Mouse (Mus musculus) retina, postnatal 1 day (tissue): Measurements from ENCODE around the gene Il18r1.

Experiments
- DNase-seq: peaks from one replicate; pipeline ENCODE4 v3.0.0-alpha.2; 2012

The Il18r1 gene

DNA sequence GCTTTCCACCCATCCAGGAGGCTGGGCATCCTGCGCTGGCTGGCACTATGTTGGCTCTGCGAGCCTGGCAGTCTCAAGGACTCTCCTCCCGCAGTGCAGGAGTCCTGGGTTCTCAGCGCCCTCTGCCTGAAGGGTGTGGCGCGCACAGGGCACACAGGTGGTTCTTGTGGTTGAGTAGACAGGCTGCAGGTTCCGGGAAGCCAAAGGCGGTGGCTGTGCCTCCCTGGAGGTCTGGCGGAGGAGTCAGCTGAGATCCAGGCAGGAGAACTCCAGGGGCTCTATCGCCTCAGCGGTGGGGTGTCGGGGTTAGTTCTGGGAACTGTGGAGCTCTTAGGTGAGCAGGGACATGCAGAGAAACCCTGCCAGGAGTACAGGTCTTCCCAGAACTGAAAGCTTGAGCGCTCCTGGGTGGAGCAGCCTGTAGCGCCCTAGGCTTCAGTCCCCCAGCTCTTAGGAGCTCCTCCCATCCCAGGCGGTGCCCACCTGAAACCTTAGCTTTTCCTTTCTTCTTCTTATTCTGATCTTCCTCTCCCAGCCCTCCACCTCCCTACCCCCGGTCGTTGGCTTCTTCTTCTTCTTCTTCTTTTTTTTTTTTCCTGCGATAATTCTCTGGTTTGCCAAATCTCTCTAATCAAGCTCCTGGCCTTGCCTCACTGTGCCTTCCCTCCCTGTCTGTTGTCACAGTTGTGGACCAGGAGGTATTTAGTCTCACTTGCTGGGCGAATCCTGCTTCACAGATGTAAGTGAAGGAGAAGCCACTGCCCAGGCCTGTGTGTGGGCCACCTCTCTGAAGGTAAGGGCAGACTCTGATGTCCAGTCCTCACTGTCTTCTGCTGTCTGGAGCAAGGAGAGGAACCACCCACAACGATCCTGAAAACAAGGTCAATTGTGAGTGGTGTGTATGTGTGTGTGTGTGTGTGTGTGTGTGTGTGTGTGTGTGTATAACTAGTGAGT lies at the start of gene Il18r1:
Il18r1 (plus strand) TSS at position 76 of the 954 bp plus-strand sequence.
- DNase-seq, result no peak

DNA sequence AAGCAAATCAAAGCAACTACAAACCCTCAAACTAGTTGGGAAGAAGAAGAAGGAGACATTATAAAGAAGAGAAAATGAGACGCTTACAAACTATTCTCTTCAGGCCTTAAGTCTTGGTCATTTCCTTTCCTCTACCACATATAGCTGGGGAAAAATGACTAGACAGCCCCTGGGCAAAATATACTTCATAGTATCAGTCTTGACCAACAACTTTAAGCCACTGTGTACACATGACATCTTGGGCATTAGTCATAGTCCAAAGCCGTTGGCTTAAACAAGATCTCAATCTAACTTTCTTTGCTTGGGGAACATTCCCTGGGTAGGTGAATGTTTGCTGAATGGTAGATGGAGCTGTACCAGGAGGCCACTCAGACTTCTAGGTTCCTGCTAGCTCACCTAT lies 48.3 kb upstream of the Il18r1 start:
- no peak for DNase-seq

DNA sequence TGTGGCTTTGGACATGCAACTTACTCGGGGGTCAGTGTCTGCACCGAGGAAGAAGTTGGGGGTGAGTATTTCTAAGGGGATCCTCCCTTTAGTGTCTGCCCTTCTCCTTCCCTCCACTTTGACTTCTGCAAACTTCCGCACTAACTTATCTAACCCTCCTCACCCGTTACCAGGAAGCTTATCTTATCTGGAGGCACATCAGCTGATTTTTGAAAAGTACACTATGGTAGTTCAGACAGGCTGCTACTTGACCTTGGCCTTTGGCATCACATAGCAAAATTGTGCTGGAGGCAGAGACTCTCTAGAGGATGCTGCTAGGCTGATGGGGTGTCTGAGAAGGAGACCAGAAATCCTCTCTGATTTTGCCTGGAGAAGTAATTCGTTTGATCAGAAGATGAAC lies 46.8 kb upstream of the Il18r1 start:
- no peak for DNase-seq

DNA sequence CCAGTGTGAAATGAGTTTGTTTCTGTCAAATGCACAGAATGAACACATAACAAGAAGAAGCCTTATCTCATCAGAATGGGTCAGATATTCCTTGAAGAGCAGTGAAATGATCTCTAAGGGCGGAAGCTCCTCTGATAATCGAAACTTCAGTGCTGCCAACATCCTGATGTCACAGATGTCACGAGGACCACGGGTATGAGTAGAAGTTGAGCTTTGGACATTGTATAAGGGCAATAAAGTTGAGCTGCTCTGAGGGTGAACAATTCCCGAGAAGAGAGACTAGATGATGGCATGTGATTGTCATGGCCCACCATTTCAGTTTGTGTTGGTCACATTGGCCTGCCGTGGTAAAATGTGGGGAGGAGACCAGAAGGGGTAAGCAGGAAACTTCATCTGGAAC lies 41.5 kb upstream of the Il18r1 start:
- no peak for DNase-seq

DNA sequence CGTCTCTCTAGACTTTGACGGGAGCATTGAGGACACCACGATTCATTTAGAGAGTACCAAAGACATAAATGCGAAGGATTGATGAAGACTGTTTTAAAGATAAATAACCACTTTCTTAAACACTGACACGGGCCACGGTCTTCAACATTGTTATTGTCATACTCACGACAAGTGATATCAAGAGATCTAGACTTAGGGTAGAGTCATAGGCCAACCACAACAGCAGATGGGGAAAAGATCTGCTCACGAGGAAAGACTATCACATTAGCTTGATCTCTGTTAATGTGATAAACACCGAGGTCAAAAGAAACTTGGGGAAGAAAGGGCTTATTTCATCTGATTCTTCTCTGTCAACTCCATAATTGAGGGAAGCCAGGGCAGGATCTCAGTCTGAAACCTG lies 38.1 kb upstream of the Il18r1 start:
- no peak for DNase-seq

DNA sequence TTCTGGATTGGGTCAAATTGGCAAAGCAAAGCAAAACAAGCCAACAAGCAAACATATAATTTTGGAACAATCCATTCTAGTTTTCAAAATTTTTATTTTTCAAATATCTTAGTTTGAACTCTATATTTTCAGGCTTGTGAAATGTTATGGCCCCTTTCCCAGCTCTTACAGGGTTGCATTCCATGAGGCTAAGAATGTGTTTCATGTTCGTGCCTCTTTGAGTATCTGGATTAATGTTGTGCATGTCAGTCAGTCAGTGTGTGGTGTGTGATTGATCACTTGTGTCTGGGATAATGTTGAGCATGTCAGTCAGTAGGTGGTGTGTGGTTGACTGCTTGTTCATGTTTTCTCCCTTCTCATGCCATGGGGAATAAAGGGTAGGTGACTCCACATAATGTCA lies 37.5 kb upstream of the Il18r1 start:
- no peak for DNase-seq

DNA sequence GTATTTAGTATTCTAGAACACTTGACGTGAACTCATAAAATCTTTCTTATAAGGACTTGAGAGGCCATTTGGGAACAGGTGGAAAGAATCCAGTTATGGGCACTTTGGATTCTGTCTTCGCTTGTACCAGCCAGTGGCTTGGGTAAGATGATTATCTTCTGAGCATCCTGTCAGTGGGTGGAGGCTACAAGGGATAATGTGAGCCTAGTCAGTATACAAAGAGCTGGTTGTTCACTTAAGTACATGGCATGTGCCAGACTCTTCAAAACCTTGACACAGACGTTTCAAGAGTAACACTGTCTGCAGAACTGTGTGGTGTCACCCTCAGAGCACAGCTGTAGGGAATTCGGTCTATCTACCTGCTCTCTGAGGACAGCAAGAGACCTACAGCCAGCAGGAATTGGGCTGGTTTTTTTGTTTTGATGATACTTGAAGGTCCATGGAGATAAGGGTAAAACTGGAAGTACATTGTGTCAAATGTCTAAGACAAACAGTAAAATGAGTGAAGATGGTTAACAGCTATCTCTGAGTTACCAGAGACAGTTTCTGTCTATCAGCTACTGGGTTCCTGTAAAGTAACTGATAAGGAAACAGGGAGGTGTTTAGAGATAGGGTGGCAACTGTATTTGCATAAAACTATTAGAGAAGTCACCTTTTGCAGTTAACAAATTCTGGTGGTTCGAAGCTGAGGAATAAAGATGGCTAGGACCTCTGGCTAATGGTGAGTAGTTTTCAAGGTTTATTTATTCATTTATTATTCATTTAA lies 36.3 kb upstream of the Il18r1 start, which contains the start of gene Il1rl1:
Il1rl1 (plus strand) TSS at position 661 of the 766 bp plus-strand sequence.
- DNase-seq, result no peak

DNA sequence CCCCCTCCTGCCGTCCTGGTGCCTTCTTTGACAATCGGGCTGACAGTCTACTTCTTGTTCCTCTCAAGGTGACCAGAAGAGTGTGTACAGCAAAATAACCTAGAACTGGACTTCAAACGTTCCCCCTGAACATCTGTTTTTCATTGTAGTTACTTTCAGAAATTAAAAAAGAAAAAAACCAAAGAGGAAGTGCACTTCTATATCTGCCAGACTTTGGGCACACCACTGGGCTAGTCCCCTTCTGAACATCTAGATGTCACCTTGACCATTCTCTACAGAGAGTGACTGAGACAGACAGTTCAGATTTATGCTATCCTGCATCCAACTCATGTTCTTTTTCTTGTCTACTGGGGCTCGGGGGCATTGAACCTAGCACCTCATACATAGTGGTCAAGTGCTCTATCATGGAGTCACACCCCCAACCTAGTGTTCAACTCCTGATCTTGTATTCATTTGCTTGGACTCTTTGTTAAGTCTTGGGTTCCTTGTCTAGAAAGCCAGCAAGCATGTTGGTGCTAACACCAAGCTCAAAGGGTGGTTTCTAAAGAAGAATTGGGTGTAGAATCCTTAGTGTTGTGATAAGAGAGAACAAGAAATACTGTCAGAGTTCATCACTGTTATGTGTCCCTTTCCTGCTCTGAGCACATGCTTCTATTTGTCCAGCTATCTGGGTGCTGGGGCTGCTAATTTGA lies 35.1 kb upstream of the Il18r1 start:
- no peak for DNase-seq

DNA sequence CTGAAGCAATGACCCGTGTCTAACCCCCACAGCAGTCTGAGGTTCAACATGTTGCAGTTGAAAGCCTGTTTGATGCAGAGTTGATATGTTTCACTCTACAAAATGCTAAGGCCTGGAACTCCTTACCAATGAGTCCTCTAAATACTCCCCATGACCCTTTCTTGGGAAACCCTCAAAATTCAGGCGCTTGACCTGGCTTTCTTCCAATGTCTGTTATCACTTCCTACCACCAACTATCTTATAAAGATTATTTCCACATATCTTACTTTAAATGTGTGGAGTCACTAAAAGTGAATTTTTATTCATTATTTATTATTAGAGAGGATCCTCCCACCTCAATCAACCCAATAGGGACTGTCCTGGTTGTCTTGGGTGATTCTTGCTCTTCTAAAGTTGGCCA lies 33.2 kb upstream of the Il18r1 start:
- DNase-seq, result no peak

DNA sequence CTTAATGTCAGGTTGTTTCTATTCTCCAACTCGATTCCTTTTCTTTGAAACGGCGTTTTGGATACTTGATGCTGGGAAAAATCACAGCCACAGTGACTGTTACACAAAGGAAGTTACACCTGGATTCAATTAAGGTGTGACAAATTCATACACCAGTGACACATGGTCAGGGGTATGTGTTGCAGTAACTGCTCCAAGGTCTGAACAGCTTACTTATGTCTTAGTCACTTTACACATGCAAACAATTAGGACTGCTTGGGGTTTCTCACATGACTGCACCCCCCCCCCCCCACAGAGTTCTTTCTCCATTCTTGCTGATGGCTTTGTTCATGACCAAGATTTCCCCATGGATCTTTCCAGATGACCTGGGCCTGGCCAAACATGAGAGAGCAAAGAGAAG lies 29.4 kb upstream of the Il18r1 start:
- DNase-seq, result no peak

DNA sequence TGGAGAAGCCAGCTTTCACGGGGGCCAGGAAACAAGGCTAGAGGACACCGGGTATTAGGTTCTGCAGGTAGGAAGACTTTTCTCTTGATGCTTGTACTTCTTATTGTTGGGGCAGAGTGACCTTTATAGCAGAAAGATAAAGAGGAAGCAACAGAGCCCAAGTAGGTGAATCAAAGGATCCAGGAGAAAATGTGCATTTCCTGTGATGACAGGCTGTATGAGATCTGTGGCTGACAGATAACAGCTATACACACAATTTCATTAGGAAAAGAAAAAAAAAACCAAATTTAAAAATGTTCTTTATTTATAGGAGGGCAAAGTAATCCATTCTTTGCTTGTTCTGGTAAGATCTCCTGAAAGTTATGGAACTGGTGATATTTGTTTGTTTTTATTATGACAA lies 28.0 kb upstream of the Il18r1 start:
- no peak for DNase-seq

DNA sequence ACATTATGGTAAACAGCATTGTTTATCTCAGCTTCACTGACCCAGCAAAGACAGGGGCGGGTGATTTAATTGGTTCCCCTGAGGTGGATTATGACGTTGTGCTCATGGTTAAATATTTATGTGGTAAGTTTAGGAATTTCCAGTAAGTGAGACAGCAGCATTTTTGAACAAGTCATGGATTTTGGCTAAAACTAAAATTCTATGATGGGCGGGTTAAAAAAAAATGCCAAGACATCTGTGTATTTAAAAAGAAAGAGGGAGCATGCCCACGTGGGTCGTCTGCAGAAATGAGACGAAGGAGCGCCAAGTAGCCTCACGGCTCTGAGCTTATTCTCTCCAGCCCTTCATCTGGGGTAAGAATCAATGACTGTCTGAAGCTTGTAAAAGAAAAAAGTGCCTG lies 25.8 kb upstream of the Il18r1 start:
- DNase-seq, result no peak

DNA sequence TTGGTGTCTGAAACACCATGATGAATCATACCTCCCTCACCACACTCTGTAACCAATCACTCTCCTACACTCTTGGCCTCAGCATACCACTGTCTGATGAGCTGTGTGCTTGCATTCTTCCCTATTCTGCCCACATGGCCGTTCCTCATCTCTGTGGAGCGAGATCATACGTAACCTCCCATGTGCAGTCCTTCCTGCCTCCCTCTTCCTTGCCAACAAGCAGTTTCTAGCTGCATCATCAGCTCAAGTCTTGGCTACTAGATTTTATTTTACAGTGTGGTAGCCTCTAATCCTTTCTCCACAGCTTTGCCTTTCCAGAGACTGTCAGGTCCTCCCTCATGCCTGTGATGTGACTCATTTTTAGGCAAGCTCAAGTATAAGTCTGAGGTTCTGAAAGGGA lies 20.6 kb upstream of the Il18r1 start:
- DNase-seq, result no peak

DNA sequence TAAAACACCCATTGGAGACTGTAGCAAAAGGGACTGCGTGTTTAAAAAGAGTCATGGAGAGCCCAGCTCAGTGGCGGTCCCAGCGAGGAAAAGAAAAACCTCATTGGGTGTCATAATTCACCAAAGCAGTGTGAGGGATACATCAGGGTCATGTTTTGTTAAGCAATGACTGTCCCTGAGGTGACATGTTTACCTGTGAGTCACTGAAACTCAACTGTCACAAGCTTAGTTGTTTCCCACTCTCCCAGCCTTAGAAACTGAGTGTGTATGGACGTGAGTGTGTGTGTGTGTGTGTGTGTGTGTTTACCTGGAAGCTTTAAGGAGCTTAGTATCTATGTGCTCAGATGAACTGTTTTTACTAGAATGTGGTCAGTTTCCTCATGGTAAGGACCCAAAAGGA lies 2.0 kb downstream of the Il18r1 start:
- no peak for DNase-seq

DNA sequence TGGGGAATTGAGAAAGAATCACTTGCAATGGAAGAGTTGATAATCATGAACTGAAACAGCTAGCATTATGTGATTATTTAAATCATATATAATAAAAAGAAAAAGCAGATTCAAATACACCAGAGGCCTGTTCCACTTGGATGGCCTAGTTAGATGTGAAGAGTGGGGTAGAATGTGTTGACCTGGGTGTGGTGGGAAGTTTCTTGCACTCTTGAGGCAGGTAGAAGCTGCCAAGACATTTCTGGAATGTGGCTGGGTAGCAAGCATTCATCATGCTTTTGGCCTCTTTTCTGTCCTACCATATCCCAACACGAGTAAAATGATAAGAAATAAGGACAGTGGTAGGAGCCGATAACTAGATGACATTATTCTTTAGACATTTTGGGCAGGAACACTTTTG lies 3.5 kb downstream of the Il18r1 start:
- DNase-seq, result no peak

DNA sequence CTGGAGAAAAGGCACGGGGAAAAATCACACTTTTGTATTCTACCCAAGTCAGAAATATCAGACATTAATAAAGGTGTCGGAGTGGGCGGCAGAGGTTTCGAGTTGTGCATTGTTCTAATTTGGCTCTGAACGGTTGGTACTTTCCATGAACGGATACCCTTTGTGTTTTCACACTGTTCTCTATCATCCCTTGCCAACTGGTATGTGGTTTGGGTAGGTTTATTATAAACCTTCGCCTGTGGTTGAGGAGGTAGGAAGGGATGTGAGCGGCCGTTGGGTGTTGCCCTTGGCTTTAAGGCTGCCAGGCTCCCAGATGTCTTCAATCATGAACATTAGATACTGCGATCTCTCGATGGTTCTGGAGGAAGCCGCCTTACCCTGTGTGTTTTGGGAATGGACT lies 4.5 kb downstream of the Il18r1 start:
- DNase-seq, result no peak

DNA sequence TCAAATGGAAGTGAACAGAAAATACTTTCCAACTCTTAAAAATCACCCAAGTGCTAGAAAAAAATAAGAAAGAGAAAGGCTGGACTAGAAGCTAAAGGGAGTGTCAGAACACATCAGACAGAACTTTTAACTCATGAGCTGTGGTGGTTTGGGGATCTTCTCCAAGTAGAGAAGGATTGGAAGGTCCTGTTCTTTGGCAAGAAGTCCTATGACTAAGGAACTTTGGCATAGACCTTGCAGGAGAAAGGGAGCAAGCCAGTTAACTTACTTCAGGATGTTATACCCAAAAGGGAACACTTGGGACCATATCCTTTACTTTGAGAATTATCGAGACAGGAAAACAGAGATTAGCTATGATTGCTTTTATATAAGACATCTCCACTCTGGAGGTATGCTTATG lies 7.0 kb downstream of the Il18r1 start:
- no peak for DNase-seq

DNA sequence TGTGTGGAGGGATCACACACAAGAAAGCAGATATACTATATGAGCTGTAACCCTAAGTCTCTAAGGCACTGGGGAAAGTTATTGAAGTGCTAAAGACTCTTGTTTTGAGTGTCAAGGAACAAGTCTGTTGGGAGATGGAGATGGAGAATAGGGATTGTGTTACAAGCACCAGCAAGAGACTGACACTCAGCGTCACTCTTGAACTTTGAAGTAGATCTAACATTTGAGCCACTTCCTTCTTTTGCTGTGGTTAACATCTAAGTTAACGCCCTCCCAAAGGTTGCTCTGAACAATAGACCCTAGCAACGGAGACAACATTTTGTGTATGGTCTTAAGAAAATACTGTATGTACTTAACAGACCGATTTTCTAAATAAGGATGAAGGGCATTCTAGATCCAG lies 8.3 kb downstream of the Il18r1 start:
- DNase-seq, result no peak

DNA sequence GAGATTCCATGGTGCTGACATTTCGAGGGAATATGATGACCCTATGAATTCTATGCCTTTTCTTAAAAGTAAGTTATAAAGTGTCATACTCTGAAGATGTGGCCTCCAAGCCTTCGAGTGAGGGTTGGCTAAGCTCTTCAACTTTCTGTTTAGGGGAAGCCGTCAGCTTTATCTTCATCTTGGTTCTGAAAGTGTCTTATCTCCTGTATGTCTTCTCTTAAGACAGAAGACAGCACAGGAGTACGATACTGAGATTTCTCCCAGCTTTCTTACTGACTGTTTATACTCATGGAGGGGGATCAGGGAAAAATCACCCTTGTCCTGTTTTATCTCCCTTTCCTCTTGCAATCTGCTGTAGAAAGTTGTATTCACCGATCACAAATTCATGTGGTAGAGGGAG lies 9.0 kb downstream of the Il18r1 start:
- no peak for DNase-seq

DNA sequence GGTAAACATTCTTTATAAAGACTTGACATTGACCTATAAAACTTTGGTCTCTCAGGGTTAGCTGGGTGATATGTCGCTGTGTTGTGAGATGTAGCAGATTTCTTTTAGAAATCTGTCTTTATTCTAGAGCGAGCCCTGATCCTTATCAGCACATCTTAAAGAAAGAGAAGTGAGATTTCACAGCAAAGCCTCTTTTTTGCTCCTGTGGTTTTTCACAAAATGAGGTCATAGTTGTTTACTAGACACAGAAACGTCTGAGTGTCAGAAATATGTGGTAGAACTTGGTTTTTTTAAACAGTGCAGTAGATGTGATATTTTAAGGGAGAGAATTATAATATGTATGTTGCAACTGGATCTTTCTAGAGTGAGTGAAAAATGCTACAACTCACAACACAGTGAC lies 10.3 kb downstream of the Il18r1 start:
- no peak for DNase-seq

DNA sequence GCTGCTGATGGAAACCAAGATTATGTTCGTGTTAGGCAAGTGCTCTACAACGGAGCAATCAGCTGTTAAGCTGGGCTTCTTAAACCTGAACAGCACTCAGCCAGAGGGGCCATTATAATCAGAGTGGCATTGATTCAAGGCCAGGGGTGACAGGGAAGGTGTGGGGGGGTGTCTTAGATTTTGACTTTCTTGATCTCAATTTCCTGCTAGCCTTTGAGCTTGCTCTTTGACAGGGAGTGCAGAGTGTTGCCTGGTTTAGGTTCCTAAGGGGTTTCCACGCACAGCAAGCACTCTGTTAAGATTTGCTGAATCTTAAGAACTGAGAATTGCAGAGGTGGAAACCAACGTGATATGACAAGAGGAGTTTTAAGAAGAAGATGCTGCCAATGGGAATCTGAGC lies 11.4 kb downstream of the Il18r1 start:
- DNase-seq, result no peak

DNA sequence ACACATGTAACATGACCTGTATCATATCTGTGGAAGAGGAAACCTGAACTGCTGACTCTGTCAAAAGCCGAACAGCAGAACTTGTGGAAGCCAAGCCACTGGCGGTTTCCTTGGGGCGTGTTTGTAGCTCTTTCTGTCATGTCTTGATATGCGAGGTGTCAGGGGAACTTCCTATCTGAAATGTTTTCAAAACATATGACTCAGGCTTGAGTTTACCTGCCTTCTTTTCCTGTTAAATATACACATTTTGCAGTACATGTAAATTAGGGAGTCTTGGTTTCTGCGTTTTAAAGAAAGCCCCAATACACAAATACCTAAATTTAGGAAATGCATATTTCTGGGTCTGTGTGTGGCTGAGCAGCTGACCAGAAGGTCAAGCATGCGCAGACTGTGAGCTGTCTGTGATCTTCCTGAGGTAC lies 14.2 kb downstream of the Il18r1 start:
- DNase-seq, result no peak

DNA sequence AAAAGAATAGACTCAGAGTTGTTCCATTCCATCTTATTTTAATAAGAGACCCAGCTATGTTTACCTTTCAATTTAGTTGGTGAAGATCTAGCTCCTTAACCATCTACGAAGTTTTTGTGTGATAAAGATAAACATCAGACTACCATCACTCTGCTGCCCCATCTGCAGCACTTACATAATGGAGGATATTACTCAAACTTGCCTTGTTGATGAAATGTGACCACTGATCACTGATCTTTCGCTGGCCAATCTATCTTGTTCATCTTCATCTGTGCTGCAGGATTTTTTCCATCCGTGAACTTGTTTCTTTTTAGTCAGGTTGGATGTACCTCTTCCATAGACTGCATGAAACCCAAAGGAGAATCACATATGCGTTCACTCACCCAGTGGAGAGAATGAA lies 29.2 kb downstream of the Il18r1 start:
- DNase-seq, result no peak

DNA sequence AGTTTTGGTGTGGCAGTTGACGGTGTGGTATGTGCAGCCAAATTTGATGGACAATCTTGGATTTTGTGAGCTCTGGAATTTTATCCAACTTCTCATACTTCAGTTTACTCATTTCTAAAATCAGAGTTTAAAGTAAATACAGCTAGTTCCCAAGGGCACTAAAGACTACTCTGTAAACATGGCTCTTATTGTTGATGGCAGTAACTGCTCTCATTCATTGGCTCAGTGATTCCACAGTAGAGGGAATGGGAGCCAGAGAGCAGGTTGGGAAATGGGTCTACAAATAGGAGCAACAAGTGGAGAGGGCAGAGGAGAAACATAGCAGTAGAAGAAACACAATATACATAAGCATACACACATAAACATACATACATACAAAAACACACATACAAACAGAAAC lies 34.4 kb downstream of the Il18r1 start:
- DNase-seq, result no peak
